Mouse (Mus musculus) mouse trophoblast stem cell (cell line): Measurements from ENCODE around the gene Gm20708.
"Not testable (repeated sequence)": the region's sequence is repeated elsewhere in the genome, so short reads cannot be mapped to it uniquely, and the experiment has no call there.

Source experiments
- in situ Hi-C, 2 experiments: fragments of 300-500 bp; cut with MseI, MboI; formaldehyde crosslinking; loops; 2 replicates in 1 of 2; 3 replicates in 1 of 2; pipeline ENCODE4 v1.15.1; 2025

Gene Gm20708

GRCm38 (mm10) chr11:117781199-117781821 is 28.2 kb upstream of the Gm20708 start:
- in situ Hi-C loops: no loop called here

- in situ Hi-C loops: no loop called here
Measured at GRCm38 (mm10) chr11:117781993-117782704, 27.3 kb upstream of the Gm20708 start, which contains the start of the genes Tmc8 and Tmc6. Gene Tmc8 (plus strand): TSS chr11:117782076. Gene Tmc6 (minus strand): TSS chr11:117782198.

DNA sequence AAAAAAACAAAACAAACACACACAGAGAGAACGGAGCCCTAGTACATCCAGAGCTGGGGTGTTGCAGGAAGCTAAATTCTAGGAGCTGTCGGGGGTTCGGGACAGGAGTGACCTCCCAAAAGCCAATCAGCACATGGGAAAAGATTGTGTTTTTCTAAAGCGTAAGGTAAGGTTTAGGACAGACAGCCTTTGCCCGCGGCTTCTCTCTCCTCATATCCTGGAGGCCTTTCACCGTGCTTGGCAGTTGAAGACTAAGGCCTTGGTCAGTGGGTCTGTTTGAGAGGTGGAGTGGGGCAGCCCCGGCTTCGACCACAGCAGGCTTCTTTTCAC is 26.8 kb upstream of the Gm20708 start:
- in situ Hi-C loops: no loop called here

GRCm38 (mm10) chr11:117783089-117783488 is 26.4 kb upstream of the Gm20708 start:
- in situ Hi-C loops: no loop called here

- in situ Hi-C loops: no loop called here
Measured at GRCm38 (mm10) chr11:117783683-117784309, 25.7 kb upstream of the Gm20708 start.

DNA sequence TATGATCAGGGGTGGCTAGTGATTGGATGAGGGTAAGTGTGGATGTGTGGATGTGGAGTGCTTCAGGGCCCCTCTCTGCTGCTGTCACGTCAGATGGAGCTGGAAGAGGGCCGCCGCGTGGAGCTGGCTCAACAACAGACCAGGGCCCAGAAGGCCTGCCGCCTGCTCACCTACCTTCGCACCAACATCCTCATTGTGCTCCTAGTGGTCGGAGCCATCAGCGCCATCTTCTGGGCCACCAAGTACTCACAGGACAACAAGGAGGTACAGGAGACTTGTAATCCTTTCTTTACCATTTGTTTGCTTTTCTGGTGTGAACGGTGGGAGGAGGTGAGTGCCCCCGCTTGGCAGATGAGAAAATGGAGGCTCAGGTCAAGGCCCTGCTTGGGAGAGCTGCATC is 23.2 kb upstream of the Gm20708 start:
- in situ Hi-C loops: no loop called here

- in situ Hi-C loops: not testable (repeated sequence)
Measured at GRCm38 (mm10) chr11:117788481-117788880, 21.0 kb upstream of the Gm20708 start.

GRCm38 (mm10) chr11:117790286-117790685 is 19.2 kb upstream of the Gm20708 start:
- in situ Hi-C loops: no loop called here

DNA sequence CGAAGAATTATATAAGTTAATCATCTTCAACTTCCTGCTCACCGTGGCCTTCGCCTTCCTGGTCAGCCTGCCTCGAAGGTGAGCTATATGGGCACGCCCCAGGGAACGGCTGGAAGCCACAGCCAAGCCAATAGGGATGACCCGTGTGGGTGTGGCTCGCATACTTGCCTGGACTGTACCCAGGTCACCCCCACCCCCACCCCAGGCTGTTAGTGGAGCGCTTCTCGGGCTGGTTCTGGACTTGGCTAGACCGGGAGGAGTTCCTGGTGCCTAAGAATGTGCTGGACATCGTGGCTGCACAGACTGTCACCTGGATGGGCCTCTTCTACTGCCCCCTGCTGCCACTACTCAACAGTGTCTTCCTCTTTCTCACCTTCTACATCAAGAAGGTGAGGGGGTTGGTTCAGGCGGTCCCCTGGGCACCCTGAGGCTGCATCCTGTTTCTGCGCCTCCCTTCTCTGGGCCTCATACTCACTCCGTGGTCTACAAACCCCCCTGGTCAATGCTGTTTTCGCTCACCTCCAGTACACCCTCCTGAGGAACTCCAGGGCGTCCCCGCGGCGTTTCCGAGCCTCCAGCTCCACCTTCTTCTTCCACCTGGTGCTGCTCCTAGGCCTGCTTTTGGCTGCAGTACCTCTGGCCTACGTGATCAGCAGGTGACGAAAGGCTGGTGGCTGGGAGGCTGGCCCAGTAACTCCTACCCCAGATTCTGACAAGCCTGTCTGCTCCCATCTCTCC is 18.6 kb upstream of the Gm20708 start:
- in situ Hi-C loops: no loop called here

GRCm38 (mm10) chr11:117791441-117791761 is 18.1 kb upstream of the Gm20708 start:
- in situ Hi-C loops: no loop called here

GRCm38 (mm10) chr11:117792281-117792888 is 17.1 kb upstream of the Gm20708 start:
- in situ Hi-C loops: no loop called here

GRCm38 (mm10) chr11:117794035-117794551 is 15.4 kb upstream of the Gm20708 start:
- in situ Hi-C loops: no loop called here

- in situ Hi-C loops: no loop called here
Measured at GRCm38 (mm10) chr11:117796954-117797353, 12.5 kb upstream of the Gm20708 start.

GRCm38 (mm10) chr11:117797511-117798159 is 11.8 kb upstream of the Gm20708 start, which contains the start of gene 6030468B19Rik:
Gene 6030468B19Rik (plus strand): TSS chr11:117797660.
- in situ Hi-C loops: no loop called here

DNA sequence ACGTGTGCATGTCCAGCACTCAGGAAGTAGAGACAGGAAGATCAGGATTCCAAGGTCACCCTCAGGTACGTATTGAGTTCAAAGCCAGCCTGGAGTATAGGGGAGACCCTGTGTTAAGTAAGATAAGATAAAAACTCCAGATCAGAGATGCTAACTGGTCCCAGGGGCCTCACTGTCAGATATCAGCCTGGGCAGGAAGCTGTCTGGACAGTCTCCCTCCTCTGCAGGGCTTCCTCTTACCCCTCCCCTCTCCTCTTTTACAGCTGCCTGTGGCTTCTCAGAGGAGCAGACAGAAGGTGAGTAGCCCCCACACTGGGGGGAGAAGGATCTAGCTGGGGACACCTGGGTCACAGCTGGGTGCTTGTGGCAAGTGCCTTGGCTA is 11.3 kb upstream of the Gm20708 start:
- in situ Hi-C loops: no loop called here

- in situ Hi-C loops: no loop called here
Measured at GRCm38 (mm10) chr11:117799174-117799573, 10.3 kb upstream of the Gm20708 start.

- in situ Hi-C loops: no loop called here
Measured at GRCm38 (mm10) chr11:117800038-117800437, 9.4 kb upstream of the Gm20708 start.

- in situ Hi-C loops: no loop called here
Measured at GRCm38 (mm10) chr11:117801650-117802049, 7.8 kb upstream of the Gm20708 start.

DNA sequence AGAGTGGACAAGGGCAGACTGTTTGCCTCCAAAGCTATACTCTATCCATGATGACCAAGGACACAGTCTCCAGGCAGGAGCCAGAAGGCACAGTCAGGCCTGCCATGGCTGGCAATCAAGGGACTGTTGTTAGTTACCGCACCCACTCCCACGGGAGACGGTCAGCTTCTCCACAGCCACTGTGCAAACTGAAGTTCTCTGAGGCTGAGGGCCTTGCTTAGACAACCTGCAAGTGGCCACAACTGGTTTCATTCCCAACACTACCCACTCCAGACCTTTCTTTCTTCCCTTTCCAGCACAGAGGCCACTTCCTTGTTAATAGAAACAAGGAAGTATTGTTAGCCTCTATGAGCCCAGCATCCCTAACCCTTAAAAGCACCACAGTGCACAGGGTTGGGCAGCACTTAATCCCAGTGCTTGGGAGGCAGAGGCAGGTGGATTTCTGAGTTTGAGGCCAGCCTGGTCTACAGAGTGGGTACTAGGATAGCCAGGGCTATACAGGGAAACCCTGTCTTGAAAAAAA is 6.2 kb upstream of the Gm20708 start:
- in situ Hi-C loops: no loop called here

DNA sequence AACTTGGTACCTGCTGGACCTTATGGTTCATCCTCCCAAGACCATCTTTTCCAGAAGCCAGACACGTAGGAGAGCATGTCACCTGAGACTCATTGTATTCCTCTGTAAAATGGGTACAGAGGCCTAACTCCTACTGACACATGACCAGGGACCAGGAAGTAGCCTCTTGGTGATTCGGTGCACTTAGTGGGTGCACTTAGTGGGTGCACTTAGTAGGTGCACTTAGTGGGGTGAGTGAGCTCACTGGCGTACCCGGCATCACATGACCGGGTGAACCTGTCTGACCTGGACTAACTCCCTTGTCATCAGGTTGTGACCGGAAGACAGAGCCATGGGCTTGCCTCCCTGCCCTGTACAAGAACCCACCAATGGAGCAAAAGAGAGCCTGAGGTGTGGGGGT is 2.7 kb upstream of the Gm20708 start:
- in situ Hi-C loops: no loop called here
